Mouse (Mus musculus): Measurements from ENCODE around the gene Plin2. TPM values are rescaled to one million over a fixed set of nuclear protein-coding genes. Genes with fewer than 3 reads are reported as not detected.

Gene Plin2
- 150 TPM for polyA plus RNA-seq (2014; fragmentation: Illumina TruSeq; extraction: RNeasy Lipid Tissue Mini Kit (QIAGEN cat#74804); ENCODE audit: insufficient read depth, low read depth, low replicate concordance)

GRCm38 (mm10) chr4:86669780-86670201 lies at the start of gene Plin2:
Plin2 (minus strand) TSS chr4:86670060.

GRCm38 (mm10) chr4:86611524-86612288 lies 58.2 kb downstream of the Plin2 start, which contains the start of gene Haus6:
Haus6 (minus strand) TSS chr4:86612055.

Other genes starting within 250 kb of the Plin2 start
- not detected for gene Saxo1, start 111.7 kb downstream of the Plin2 start, polyA plus RNA-seq (2014; fragmentation: Illumina TruSeq; extraction: RNeasy Lipid Tissue Mini Kit (QIAGEN cat#74804); ENCODE audit: insufficient read depth, low read depth, low replicate concordance)
- gene Rraga, start 94.4 kb downstream of the Plin2 start, polyA plus RNA-seq (2014; fragmentation: Illumina TruSeq; extraction: RNeasy Lipid Tissue Mini Kit (QIAGEN cat#74804); ENCODE audit: insufficient read depth, low read depth, low replicate concordance), result 54.8 TPM
- 1.8 TPM for gene Haus6, start 58.0 kb downstream of the Plin2 start, polyA plus RNA-seq (2014; fragmentation: Illumina TruSeq; extraction: RNeasy Lipid Tissue Mini Kit (QIAGEN cat#74804); ENCODE audit: insufficient read depth, low read depth, low replicate concordance)
- gene Dennd4c, start 78.5 kb upstream of the Plin2 start, polyA plus RNA-seq (2014; fragmentation: Illumina TruSeq; extraction: RNeasy Lipid Tissue Mini Kit (QIAGEN cat#74804); ENCODE audit: insufficient read depth, low read depth, low replicate concordance), result 5.8 TPM
- 1,742 TPM for gene Rps6, start 187.4 kb upstream of the Plin2 start, polyA plus RNA-seq (2014; fragmentation: Illumina TruSeq; extraction: RNeasy Lipid Tissue Mini Kit (QIAGEN cat#74804); ENCODE audit: insufficient read depth, low read depth, low replicate concordance)
- 77.8 TPM for gene Acer2, start 204.3 kb upstream of the Plin2 start, polyA plus RNA-seq (2014; fragmentation: Illumina TruSeq; extraction: RNeasy Lipid Tissue Mini Kit (QIAGEN cat#74804); ENCODE audit: insufficient read depth, low read depth, low replicate concordance)

All from lung, adult 10 weeks (tissue).